ENCODE assay signal across 14 mouse cellular contexts in genomic region chr5:46203744-46204143, GRCm38 (mm10).
"Had no signal": no experiment of that assay in that cellular context is flagged by ENCODE, and none has a peak within 500 bp of the region (broad histone marks: within the 10 kb centered on the region; RNA-seq: fewer than 3 reads in every experiment).

No protein-coding gene starts in this region.

- H3K9me3 ChIP-seq: limb, embryonic 13.5 days; neural tube, embryonic 15.5 days had no signal

- H3K27ac ChIP-seq: limb, embryonic 13.5 days; liver, embryonic 14.5 days; neural tube, embryonic 15.5 days; stomach, postnatal 0 days had no signal

- H3K27me3 ChIP-seq: limb, embryonic 13.5 days; neural tube, embryonic 15.5 days had no signal

- H3K4me3 ChIP-seq: limb, embryonic 13.5 days; myocyte; neural tube, embryonic 15.5 days had no signal

- H3K4me1 ChIP-seq: limb, embryonic 13.5 days; neural tube, embryonic 15.5 days had no signal

- DNase-seq: kidney, adult 9 months; kidney, postnatal 14 days; left cerebral cortex, postnatal 4 days; lung, adult 2 months; lung, postnatal 4 days; right cerebral cortex, adult 18-20 months; right cerebral cortex, postnatal 25 days; thymus, postnatal 4 days had no signal

- H3K36me3 ChIP-seq: limb, embryonic 13.5 days; neural tube, embryonic 15.5 days had no signal

- H3K9ac ChIP-seq: limb, embryonic 13.5 days; liver, embryonic 14.5 days; neural tube, embryonic 15.5 days had no signal

- H3K4me2 ChIP-seq: limb, embryonic 13.5 days; midbrain, embryonic 11.5 days; neural tube, embryonic 15.5 days had no signal
